8 mouse cellular contexts compared by ENCODE assay signal in genomic region chr15:31225643-31226325, GRCm38 (mm10). TPM values are rescaled to one million over a fixed set of nuclear protein-coding genes. Genes with fewer than 3 reads are reported as not detected.
A peak's percentile ranks its signal among the peaks of the same experiment; 100 is the strongest.
DNase-seq lines count a peak whose midpoint lies in the region; ATAC-seq and TF ChIP-seq lines count a peak whose summit lies in the region.
"Had no signal": no experiment of that assay in that cellular context is flagged by ENCODE, and none has a peak within 500 bp of the region (broad histone marks: within the 10 kb centered on the region; RNA-seq: fewer than 3 reads in every experiment).

No protein-coding gene starts in this region.

- peak overlapping the region; percentile 69 for H3K4me2 ChIP-seq in lung, embryonic 15.5 days

- 0 out of 2 replicates have a peak overlapping the region, but pooled peaks have one; percentile 88 for H3K9ac ChIP-seq in lung, embryonic 15.5 days

- no peak for TF ChIP-seq CTCF in lung, adult 2 months (IDR thresholded peaks at IDR 0.05; ENCODE audit: insufficient read depth, low read length)

- peak overlapping the region; percentile 80; the same call in 1 of the 2 replicates for H3K27ac ChIP-seq in lung, embryonic 15.5 days

- peak overlapping the region; percentile 73 for H3K4me3 ChIP-seq in lung, embryonic 15.5 days
- H3K4me3 ChIP-seq in lung, adult 2 months (replicated peaks; ENCODE audit: extremely low read depth, low read depth, low read length), result no peak overlapping the region

- ATAC-seq in lung, embryonic 15.5 days (ENCODE audit: borderline replicate concordance, extremely low read depth, low FRiP score, low TSS enrichment), result no peak

- peaks cover 17% of the 10 kb centered on the region; the same call in 1 of the 2 replicates for H3K4me1 ChIP-seq in lung, embryonic 15.5 days
- H3K4me1 ChIP-seq in lung, adult 2 months (ENCODE audit: control insufficient read depth, insufficient read depth, low read length), result no peaks in the 10 kb centered on the region

- no peaks in the 10 kb centered on the region for H3K27me3 ChIP-seq in lung, embryonic 15.5 days

- H3K36me3 ChIP-seq in lung, embryonic 15.5 days, result no peaks in the 10 kb centered on the region
- H3K36me3 ChIP-seq: forebrain, embryonic 10.5 days had no signal

- no peak for DNase-seq in lung, adult 2 months
- DNase-seq in adipocyte (ENCODE audit: low spot score), result peak; percentile 19
- peak; percentile 39 for DNase-seq in induced T-regulatory cell, adult 2 months (ENCODE audit: low read depth)
- DNase-seq in naive thymus-derived CD4-positive, alpha-beta T cell, adult 2 months (ENCODE audit: low read depth), result peak; percentile 36
- DNase-seq in embryo, embryonic 9.5 days (ENCODE audit: extremely low spot score), result no peak
- no peak for DNase-seq in frontal cortex, postnatal 14 days (ENCODE audit: low spot score in 2 of 2)

- 78% methylated on average over 4 of the region's 4 CpGs for WGBS in lung, embryonic 15.5 days
- 62% methylated on average over 4 of the region's 4 CpGs for WGBS in lung, adult 2 months

- no peak for TF ChIP-seq POLR2A in lung, adult 2 months (IDR thresholded peaks at IDR 0.05; ENCODE audit: borderline replicate concordance, extremely low read depth, low read depth, low read length)

- H3K9me3 ChIP-seq in lung, embryonic 15.5 days, result no peaks in the 10 kb centered on the region
- H3K9me3 ChIP-seq: forebrain, embryonic 10.5 days had no signal

RNA-seq across cellular contexts. Expression of gene Dap, which starts 1.7 kb away (rescaled TPM):
- polyA plus RNA-seq in lung, embryonic 15.5 days (2015; fragmentation: Nextera tagmentation; extraction: Ambion mirVana), result 83.1 and 87.2 TPM in 2 replicates
- 54.3 and 63.0 TPM in 2 replicates for polyA plus RNA-seq in lung, adult 2 months (2012; rRNA removed)

Comparison
In these comparisons a context has a peak if more than half of its experiments do, and no peak if none do; other contexts are left out.
1. DNase-seq: peak in adipocyte (single experiment), induced T-regulatory cell, adult 2 months (single experiment) and naive thymus-derived CD4-positive, alpha-beta T cell, adult 2 months (single experiment); none in lung, adult 2 months (single experiment), embryo, embryonic 9.5 days (single experiment) and frontal cortex, postnatal 14 days (0 of 2).